Mouse (Mus musculus) neutrophil, adult 83 days (primary cell): ENCODE data around the gene Als2. TPM values are rescaled to one million over a fixed set of nuclear protein-coding genes. Genes with fewer than 3 reads are reported as not detected.

Experiments
- total RNA-seq, 2 experiments: library from RNA; stranded (reverse); gene quantifications; one replicate each; pipeline ENCODE4 v1.2.4; 2023

Als2 gene
- total RNA-seq, result 1 to 10 TPM; 5.8 to 7.5 TPM

DNA sequence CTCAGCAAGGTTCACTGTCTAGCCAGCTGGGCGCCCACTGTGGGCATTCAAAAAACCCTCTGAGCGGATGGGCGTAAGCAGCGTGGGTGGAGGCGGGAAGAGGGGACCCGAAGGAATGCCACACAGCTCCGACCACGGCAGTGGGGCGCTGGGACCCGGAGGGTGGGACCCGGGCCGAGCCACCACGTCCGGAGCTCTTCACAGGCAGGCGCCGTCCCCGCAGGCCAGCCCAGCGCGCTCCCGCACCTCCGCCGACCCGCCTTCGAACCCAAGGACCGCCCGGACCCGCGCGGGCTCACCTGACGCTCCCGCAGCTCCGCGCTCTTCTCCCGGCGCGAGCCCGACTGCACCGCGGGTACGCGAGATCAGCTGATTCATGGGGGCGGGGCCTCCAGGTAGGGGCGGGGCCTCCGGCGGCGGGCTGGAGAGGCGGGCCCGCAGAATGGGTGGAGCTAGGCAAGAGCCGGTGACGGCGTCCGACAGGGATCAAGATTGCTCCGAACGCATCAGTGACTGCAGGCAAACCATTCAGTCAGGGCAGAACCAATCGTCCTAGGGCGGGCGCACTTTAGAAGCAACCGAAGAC is at the start of gene Als2:
TSS of gene Als2 (minus strand) at position 376 of the 586 bp plus-strand sequence.

DNA sequence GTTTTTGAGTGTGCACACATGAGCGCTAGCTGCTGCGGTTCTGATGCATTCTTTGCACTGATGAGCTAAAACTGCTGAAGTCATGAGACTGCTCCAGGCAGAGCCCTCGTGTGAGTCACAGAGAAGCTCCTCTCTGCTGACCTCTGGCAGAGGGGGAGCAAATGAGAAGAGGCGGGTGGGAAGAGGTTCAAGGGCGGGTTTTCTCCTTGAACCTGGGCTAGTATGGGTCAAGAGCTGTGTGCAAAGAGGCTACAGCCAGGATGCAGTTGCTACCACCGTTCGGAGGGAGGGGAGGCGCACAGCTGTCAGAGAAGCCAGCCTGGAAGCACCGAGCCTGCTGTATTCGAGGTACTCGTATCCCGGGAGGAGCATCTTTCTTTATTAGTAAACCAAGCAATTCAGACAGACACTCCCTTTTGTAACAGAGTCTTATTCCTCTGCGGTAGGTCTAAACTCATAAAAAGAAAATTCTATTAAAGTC is 19.8 kb upstream of the Als2 start, which contains the start of gene Cdk15:
TSS of gene Cdk15 (plus strand) at position 156 of the 481 bp plus-strand sequence.

DNA sequence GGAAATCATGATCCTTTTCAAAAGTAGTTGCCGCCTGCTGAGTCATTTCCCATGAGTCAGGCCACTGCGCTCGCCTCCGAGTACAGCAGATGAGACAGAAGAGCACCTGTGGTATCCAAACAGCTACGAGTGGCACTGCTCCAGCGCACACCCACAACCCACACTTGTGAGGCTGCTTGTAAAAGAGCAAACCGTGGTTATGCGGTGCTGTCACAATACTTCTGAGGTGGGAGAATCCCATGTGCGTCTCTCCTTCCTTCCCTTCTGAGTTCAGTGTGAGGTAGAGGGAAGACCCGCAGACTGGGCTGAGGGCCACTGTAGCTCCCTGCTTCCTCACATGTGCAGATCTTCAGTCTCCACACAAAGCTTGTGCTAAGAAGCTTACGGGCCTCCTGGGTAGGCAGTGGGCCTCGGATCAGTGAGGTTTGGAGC is 74.0 kb downstream of the Als2 start, which contains the start of gene Mpp4:
TSS of gene Mpp4 (minus strand) at position 360 of the 432 bp plus-strand sequence.

DNA sequence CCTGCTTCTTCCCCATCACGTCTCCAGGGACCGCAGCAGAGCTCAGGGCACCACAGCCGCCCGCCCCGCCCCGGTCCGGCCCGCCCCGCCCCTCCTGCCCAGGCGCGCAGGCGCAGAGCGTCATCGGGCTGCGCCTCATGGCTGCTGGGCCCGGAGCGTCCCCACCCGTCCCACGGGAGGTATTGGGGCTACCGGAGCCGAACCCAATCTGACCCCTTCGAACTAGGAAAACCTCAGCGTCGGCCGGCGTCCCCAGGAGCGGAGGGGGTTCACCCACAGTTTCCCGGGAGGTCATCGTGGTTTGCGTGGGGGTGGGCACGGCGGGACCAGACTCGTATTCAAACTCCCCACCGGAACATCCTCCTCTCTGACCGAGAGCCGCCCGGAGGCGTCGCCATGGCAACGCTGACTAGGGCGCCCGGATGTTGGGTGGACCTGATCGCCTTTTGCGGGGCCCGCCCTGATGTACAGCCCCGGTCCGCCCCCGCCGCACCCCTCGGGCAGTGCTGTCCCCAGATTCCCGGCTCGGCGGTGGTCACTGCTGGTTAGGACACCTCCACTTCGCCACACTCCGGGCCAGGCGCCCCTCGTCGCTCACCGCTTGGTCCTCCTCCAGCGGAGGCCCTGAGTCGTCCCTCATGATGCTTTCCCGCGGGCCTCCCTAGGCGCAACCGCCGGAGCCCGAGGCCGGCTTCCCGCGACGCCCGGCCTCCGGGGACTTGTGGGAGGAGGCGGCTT is 117.1 kb downstream of the Als2 start, which contains the start of gene Tmem237:
TSS of gene Tmem237 (minus strand) at position 689 of the 738 bp plus-strand sequence.

Other genes with a start within 250 kb of the Als2 start
- not detected for gene C2cd6, start 142.3 kb downstream of the Als2 start, total RNA-seq
- 1 to 10 TPM; 5.3 to 5.5 TPM for gene Tmem237, start 116.8 kb downstream of the Als2 start, total RNA-seq
- under 1 TPM in 1 of 2 experiments, not detected in 1; 0.11 TPM for gene Mpp4, start 73.8 kb downstream of the Als2 start, total RNA-seq
- gene Cdk15, start 19.7 kb upstream of the Als2 start, total RNA-seq, result not detected
- 1 to 10 TPM; 3.2 to 3.6 TPM for gene Fzd7, start 245.2 kb upstream of the Als2 start, total RNA-seq